Mouse (Mus musculus): ENCODE results near the gene Ppp3cb. TPM values are rescaled to one million over a fixed set of nuclear protein-coding genes. Genes with fewer than 3 reads are reported as not detected.

The Ppp3cb gene
- total and polyA plus RNA-seq, 3 experiments, result 20.4 to 62.9 (median 32.6) TPM

GRCm38 (mm10) chr14:20546415-20546814, at the start of gene Ppp3cb (continued):
- TF ChIP-seq MEF2A (IDR thresholded peaks at IDR 0.05; ENCODE audit: extremely low read depth, insufficient replicate concordance, low read depth, low read length, poor library complexity, severe bottlenecking) (no peak), E2F4 (IDR thresholded peaks at IDR 0.05; ENCODE audit: borderline replicate concordance, low read depth, low read length) (0 out of 2 replicates have a peak, but pooled peaks have one; percentile 23)

- no peak for DNase-seq (ENCODE audit: low read depth, low spot score)
- peaks cover 0 to 11% of the 10 kb centered on the region in 2 experiments; a peak in 2 of 4 replicates for H3K36me3 ChIP-seq (ENCODE audit: control insufficient read depth in 1 of 2, insufficient read depth in 2 of 2, low read length in 2 of 2)
- H3K4me1 ChIP-seq (ENCODE audit: control insufficient read depth in 1 of 2, insufficient read depth in 2 of 2, low read length in 2 of 2), result peaks cover 8 to 17% of the 10 kb centered on the region in 2 experiments
- no peak for TF ChIP-seq MAX (IDR thresholded peaks at IDR 0.05; ENCODE audit: low read length)
- no peak overlapping the region for H3K4me3 ChIP-seq (ENCODE audit: control insufficient read depth in 1 of 2, insufficient read depth in 1 of 2, low read depth in 2 of 2, low read length in 2 of 2)
- H3K27me3 ChIP-seq (ENCODE audit: control insufficient read depth in 1 of 2, insufficient read depth in 2 of 2, low read length in 2 of 2), result no peaks in the 10 kb centered on the region
- H3K27ac ChIP-seq (ENCODE audit: control insufficient read depth, low read depth, low read length), result no peak overlapping the region
- no peaks in the 10 kb centered on the region for H3K79me2 ChIP-seq (ENCODE audit: control insufficient read depth, insufficient read depth, low read length, poor library complexity)
- H3K9ac ChIP-seq (ENCODE audit: control insufficient read depth, low read depth, low read length, poor library complexity, severe bottlenecking), result no peak overlapping the region
- H3K9me3 ChIP-seq (replicated peaks; ENCODE audit: insufficient read depth, low read length), result no peaks in the 10 kb centered on the region
These were observed 49.4 kb upstream of the Ppp3cb start for GRCm38 (mm10) chr14:20595781-20596180.

- no peak overlapping the region for H3K27ac ChIP-seq (ENCODE audit: control insufficient read depth, low read depth, low read length)
- H3K36me3 ChIP-seq (ENCODE audit: control insufficient read depth in 1 of 2, insufficient read depth in 2 of 2, low read length in 2 of 2), result peaks cover 0 to 17% of the 10 kb centered on the region in 2 experiments; a peak in 2 of 4 replicates
- peaks cover 6 to 13% of the 10 kb centered on the region in 2 experiments for H3K4me1 ChIP-seq (ENCODE audit: control insufficient read depth in 1 of 2, insufficient read depth in 2 of 2, low read length in 2 of 2)
- H3K79me2 ChIP-seq (ENCODE audit: control insufficient read depth, insufficient read depth, low read length, poor library complexity), result no peaks in the 10 kb centered on the region
- no peak overlapping the region for H3K4me3 ChIP-seq (ENCODE audit: control insufficient read depth in 1 of 2, insufficient read depth in 1 of 2, low read depth in 2 of 2, low read length in 2 of 2)
- H3K9ac ChIP-seq (ENCODE audit: control insufficient read depth, low read depth, low read length, poor library complexity, severe bottlenecking), result no peak overlapping the region
- peak; percentile 72 for DNase-seq (ENCODE audit: low read depth, low spot score)
- peak; percentile 45 for TF ChIP-seq SIN3A (IDR thresholded peaks at IDR 0.05; ENCODE audit: low read length)
- no peak for TF ChIP-seq UBTF (IDR thresholded peaks at IDR 0.05; ENCODE audit: borderline replicate concordance, insufficient read depth, low read depth, low read length)
- peak; percentile 35; the same call in 1 of the 2 replicates for TF ChIP-seq ETS1 (IDR thresholded peaks at IDR 0.05; ENCODE audit: low read depth, low read length)
- peak; percentile 66; the same call in 1 of the 2 replicates for TF ChIP-seq BHLHE40 (IDR thresholded peaks at IDR 0.05; ENCODE audit: borderline replicate concordance, low read depth, low read length)
- peak; percentile 75 for TF ChIP-seq MYC (IDR thresholded peaks at IDR 0.05; ENCODE audit: low read depth, low read length)
- TF ChIP-seq MXI1 (IDR thresholded peaks at IDR 0.05; ENCODE audit: low read depth, low read length), result peak; percentile 70; the same call in 1 of the 2 replicates
- TF ChIP-seq SMC3 (IDR thresholded peaks at IDR 0.05; ENCODE audit: low read depth, low read length), result no peak
- no peak for TF ChIP-seq NELFE (IDR thresholded peaks at IDR 0.05; ENCODE audit: low read depth, low read length)
- peak; percentile 42; the same call in 1 of the 2 replicates for TF ChIP-seq MAX (IDR thresholded peaks at IDR 0.05; ENCODE audit: low read length)
- no peak for TF ChIP-seq KAT2A (conservative IDR thresholded peaks at IDR 0.05; ENCODE audit: low read depth, low read length)
- no peak for TF ChIP-seq TAL1 (IDR thresholded peaks at IDR 0.05; ENCODE audit: low read length)
- no peak for TF ChIP-seq MAFK (IDR thresholded peaks at IDR 0.05; ENCODE audit: borderline replicate concordance, low read depth, low read length)
- peak; percentile 41; the same call in 1 of the 2 replicates for TF ChIP-seq TCF12 (IDR thresholded peaks at IDR 0.05; ENCODE audit: low read depth, low read length)
- TF ChIP-seq RAD21 (IDR thresholded peaks at IDR 0.05; ENCODE audit: low read depth, low read length), result no peak
- TF ChIP-seq GATA1 (IDR thresholded peaks at IDR 0.05; ENCODE audit: low read depth, low read length), result peak; percentile 67
- TF ChIP-seq EP300 (IDR thresholded peaks at IDR 0.05; ENCODE audit: low read depth in 1 of 2, low read length in 2 of 2), result peak; percentile 36 to 56; a peak in 3 of 4 replicates
- peak; percentile 47; the same call in 1 of the 2 replicates for TF ChIP-seq ELF1 (IDR thresholded peaks at IDR 0.05; ENCODE audit: low read depth, low read length)
- TF ChIP-seq TBP (IDR thresholded peaks at IDR 0.05; ENCODE audit: low read depth, low read length), result peak; percentile 49; the same call in 1 of the 2 replicates
- TF ChIP-seq RCOR1 (IDR thresholded peaks at IDR 0.05; ENCODE audit: low read depth, low read length), result peak; percentile 71; the same call in 1 of the 2 replicates
- H3K9me3 ChIP-seq (replicated peaks; ENCODE audit: insufficient read depth, low read length), result no peaks in the 10 kb centered on the region
- H3K27me3 ChIP-seq (ENCODE audit: control insufficient read depth in 1 of 2, insufficient read depth in 2 of 2, low read length in 2 of 2), result no peaks in the 10 kb centered on the region
These were observed 41.1 kb upstream of the Ppp3cb start for GRCm38 (mm10) chr14:20587458-20587857.

All from MEL (cell line).